Mouse (Mus musculus) kidney, adult 2 months (tissue): ENCODE data around the gene Sidt1. TPM values are rescaled to one million over a fixed set of nuclear protein-coding genes. Genes with fewer than 3 reads are reported as not detected.

ENCODE experiments used
- DNase-seq: peaks from one replicate; pipeline ENCODE4 v3.0.0; 2021
- H3K27ac ChIP-seq: fragments of 200-500 bp; 2 replicates; pipeline ENCODE4 v1.5.1; 2012; ENCODE audit warnings: low read depth, low read length, control low read depth, inconsistent platforms; ENCODE audit not compliant: insufficient read depth
- H3K27me3 ChIP-seq: fragments of 200-500 bp; replicated peaks from 2 replicates; pipeline ENCODE4 v1.6.1; 2012; ENCODE audit warnings: mild to moderate bottlenecking, moderate library complexity, low read length, inconsistent platforms; ENCODE audit not compliant: control insufficient read depth, insufficient read depth
- H3K36me3 ChIP-seq: fragments of 200-500 bp; 2 replicates; pipeline ENCODE4 v1.6.1; 2012; ENCODE audit warnings: mild to moderate bottlenecking, moderate library complexity, low read length, inconsistent platforms; ENCODE audit not compliant: control insufficient read depth, insufficient read depth
- H3K4me1 ChIP-seq: fragments of 200-500 bp; 2 replicates; pipeline ENCODE4 v1.6.1; 2011; ENCODE audit warnings: low read length; ENCODE audit not compliant: control insufficient read depth, insufficient read depth
- H3K4me3 ChIP-seq: fragments of 200-500 bp; 2 replicates; pipeline ENCODE4 v1.5.1; 2011; ENCODE audit warnings: mild to moderate bottlenecking, low read depth, low read length, control low read depth; ENCODE audit not compliant: insufficient read depth
- CTCF ChIP-seq: fragments of 200-500 bp; conservative IDR thresholded peaks from 2 replicates; pipeline ENCODE4 v1.5.1; 2011; ENCODE audit warnings: low read depth, mild to moderate bottlenecking, control low read depth, low read length, moderate library complexity, mixed read lengths; ENCODE audit not compliant: insufficient read depth, insufficient read length
- POLR2A ChIP-seq: fragments of 200-500 bp; IDR thresholded peaks from one replicate; pipeline ENCODE4 v1.6.1; 2011; ENCODE audit warnings: low read depth, low read length, control low read depth
- WGBS: fragments of 180-500 bp; shearing (Covaris S2); methylation state at CpG from one replicate; pipeline ENCODE4 v1.1.7; 2018; 5-methylcytosine and 5-hydroxymethylcytosine counted together
- polyA plus RNA-seq: library from polyadenylated mRNA; depleted of rRNA; stranded (reverse); fragments of >200 nt; gene quantifications from 2 replicates; pipeline ENCODE4 v1.2.3, GENCODE M21; 2012

The Sidt1 gene
- polyA plus RNA-seq, 1 experiment = 1.6 TPM

- 73% methylated on average over 2 of the region's 2 CpGs for WGBS
- no peak overlapping the region for H3K4me3 ChIP-seq
Observed at GRCm38 (mm10) chr16:44280806-44281205, 52.2 kb downstream of the Sidt1 start.

GRCm38 (mm10) chr16:44277212-44277611 is 55.8 kb downstream of the Sidt1 start:
- Histone ChIP-seq H3K36me3 (no peaks in the 10 kb centered on the region), H3K4me1 (no peaks in the 10 kb centered on the region), H3K27ac (no peak overlapping the region), H3K4me3 (no peak overlapping the region), H3K27me3 (no peaks in the 10 kb centered on the region)
- DNase-seq = no peak
- 96% methylated on average over 10 of the region's 10 CpGs for WGBS
- TF ChIP-seq POLR2A = no peak
- TF ChIP-seq CTCF = no peak

More at GRCm38 (mm10) chr16:44280806-44281205, 52.2 kb downstream of the Sidt1 start:
- DNase-seq = no peak
- Histone ChIP-seq H3K36me3 (no peaks in the 10 kb centered on the region), H3K27me3 (no peaks in the 10 kb centered on the region), H3K4me1 (no peaks in the 10 kb centered on the region), H3K27ac (no peak overlapping the region)
- TF ChIP-seq CTCF = no peak
- TF ChIP-seq POLR2A = no peak

GRCm38 (mm10) chr16:44271371-44272038 is 61.5 kb downstream of the Sidt1 start:
- Histone ChIP-seq H3K27ac (no peak overlapping the region), H3K4me1 (no peaks in the 10 kb centered on the region; the same call in 1 of the 2 replicates), H3K27me3 (no peaks in the 10 kb centered on the region), H3K4me3 (no peak overlapping the region), H3K36me3 (no peaks in the 10 kb centered on the region)
- peak; percentile 70 for DNase-seq
- 66% methylated on average over 9 of the region's 9 CpGs for WGBS
- TF ChIP-seq POLR2A = no peak
- TF ChIP-seq CTCF = no peak

- Histone ChIP-seq H3K4me3 (no peak overlapping the region), H3K27me3 (no peaks in the 10 kb centered on the region), H3K36me3 (no peaks in the 10 kb centered on the region), H3K4me1 (no peaks in the 10 kb centered on the region; the same call in 1 of the 2 replicates), H3K27ac (peak overlapping the region; percentile 9; the same call in 1 of the 2 replicates)
- peak; percentile 86 for DNase-seq
- 36% methylated on average over 5 of the region's 5 CpGs for WGBS
- TF ChIP-seq CTCF = no peak
- TF ChIP-seq POLR2A = no peak
Observed at GRCm38 (mm10) chr16:44270606-44271005, 62.4 kb downstream of the Sidt1 start.

- WGBS = 71% methylated on average over 6 of the region's 6 CpGs
- no peaks in the 10 kb centered on the region for H3K36me3 ChIP-seq
- H3K4me1 ChIP-seq = no peaks in the 10 kb centered on the region; the same call in 1 of the 2 replicates
- DNase-seq = no peak
- no peak overlapping the region for H3K4me3 ChIP-seq
- TF ChIP-seq POLR2A (no peak), CTCF (no peak)
- H3K27me3 ChIP-seq = no peaks in the 10 kb centered on the region
- H3K27ac ChIP-seq = no peak overlapping the region
Observed at GRCm38 (mm10) chr16:44269578-44269977, 63.4 kb downstream of the Sidt1 start.

GRCm38 (mm10) chr16:44268541-44269215 is 64.3 kb downstream of the Sidt1 start:
- no peaks in the 10 kb centered on the region for H3K27me3 ChIP-seq
- H3K36me3 ChIP-seq = no peaks in the 10 kb centered on the region
- WGBS = 91% methylated on average over 7 of the region's 7 CpGs
- DNase-seq = no peak
- no peak for TF ChIP-seq POLR2A
- TF ChIP-seq CTCF = no peak
- no peaks in the 10 kb centered on the region; the same call in 1 of the 2 replicates for H3K4me1 ChIP-seq
- no peak overlapping the region for H3K4me3 ChIP-seq
- H3K27ac ChIP-seq = no peak overlapping the region

GRCm38 (mm10) chr16:44265562-44265961 is 67.4 kb downstream of the Sidt1 start:
- H3K36me3 ChIP-seq = no peaks in the 10 kb centered on the region
- H3K4me3 ChIP-seq = no peak overlapping the region
- H3K4me1 ChIP-seq = no peaks in the 10 kb centered on the region; the same call in 1 of the 2 replicates
- H3K27ac ChIP-seq = no peak overlapping the region
- DNase-seq = no peak
- TF ChIP-seq POLR2A (no peak), CTCF (no peak)
- H3K27me3 ChIP-seq = no peaks in the 10 kb centered on the region
- WGBS = 88% methylated on average over 6 of the region's 6 CpGs
